Mouse (Mus musculus) right cerebral cortex, postnatal 36 days (tissue): ENCODE results near the gene Pomgnt2.
"Not testable (repeated sequence)": the region's sequence is repeated elsewhere in the genome, so short reads cannot be mapped to it uniquely, and the experiment has no call there.

ENCODE experiments used
- DNase-seq, 2 experiments: peaks; one replicate each; pipeline ENCODE4 v3.0.0; 2022; ENCODE audit warnings: low spot score in 2 of 2, mixed read lengths in 1 of 2

The Pomgnt2 gene

DNA sequence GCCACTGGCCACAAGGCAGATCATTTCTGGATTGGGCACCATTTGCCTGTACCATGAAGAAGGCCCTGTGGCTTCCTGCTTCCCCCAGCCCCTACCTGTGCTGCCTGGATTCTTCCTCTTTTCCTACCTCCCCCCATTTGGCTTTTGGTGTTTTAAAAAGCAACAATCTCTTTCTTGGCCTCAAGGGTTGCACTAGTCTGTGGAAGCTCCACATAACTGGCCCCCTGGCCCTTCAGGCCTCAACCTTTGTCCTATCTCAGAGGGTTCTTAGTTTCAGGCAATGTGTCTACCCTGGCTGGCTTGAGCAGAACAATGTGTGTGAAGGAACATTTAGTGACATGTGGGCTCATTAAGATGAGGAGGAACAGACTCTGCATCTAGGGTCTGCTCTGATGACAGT lies at the start of gene Pomgnt2:
Gene Pomgnt2, minus strand, starts transcription at position 101 of the 400 bp plus-strand sequence.
- DNase-seq: no peak

DNA sequence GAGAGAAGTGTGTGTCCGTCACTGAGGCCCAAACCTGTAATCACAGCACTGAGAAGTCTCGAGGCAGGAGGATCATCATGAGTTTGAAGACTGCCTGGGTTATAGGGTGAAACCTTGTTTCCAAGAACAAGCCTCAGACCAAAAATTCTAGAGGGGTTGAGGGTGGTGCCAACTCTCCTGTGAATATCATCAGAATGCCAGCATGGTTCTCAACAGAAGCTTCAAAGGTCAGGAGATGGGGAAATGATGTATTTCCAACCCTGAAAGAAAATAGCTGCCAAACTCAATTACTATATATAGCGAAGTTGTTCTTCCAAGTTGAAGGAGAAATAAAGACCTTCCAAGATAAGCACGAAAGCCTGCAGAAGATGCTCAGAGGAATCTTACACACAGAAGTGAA lies 42.9 kb upstream of the Pomgnt2 start:
- DNase-seq: no peak

DNA sequence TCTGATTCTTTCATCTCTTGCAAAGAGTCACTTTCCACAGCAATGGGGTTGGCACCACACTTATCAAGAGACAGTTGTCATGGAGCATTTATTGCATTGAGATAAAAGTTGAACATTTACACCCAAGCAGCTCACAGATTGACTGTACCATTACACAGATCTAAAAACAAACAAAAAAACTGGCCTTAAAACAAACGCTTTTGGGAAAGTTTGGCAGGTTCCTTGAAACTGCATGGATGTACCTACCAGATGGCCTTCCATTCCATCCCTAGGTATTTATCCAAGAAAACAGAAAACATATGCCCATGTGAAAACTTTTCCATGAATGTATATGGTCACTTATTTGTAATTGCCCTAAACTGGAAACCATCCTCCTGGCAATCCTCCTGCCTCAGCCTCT lies 41.7 kb upstream of the Pomgnt2 start:
- DNase-seq: no peak

DNA sequence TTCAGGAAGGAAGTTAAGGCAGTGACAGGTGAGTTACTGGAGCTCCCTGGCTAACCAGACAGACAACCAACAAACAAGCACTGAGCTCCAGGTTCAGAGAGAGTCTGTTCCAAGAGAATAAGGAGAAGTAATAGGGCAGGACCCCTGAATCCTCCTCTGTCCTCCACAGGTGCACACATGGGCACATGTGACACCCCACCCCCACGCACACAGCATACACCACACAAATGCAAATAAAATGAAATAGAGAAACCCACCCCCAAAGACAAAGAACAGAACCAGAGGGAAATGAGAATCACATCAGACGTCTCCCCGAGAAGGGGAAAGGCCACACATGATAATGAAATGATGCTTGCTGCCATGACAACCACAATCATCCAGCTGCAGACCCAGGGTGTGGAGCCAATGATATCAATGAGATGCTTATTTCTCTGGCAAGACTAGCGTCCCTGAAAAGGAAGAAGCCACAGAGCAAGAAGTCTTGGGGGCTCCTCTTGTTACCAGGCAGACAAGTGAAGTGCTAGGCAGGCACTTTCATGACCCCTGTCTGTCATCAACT lies 39.7 kb upstream of the Pomgnt2 start:
- DNase-seq: no peak

DNA sequence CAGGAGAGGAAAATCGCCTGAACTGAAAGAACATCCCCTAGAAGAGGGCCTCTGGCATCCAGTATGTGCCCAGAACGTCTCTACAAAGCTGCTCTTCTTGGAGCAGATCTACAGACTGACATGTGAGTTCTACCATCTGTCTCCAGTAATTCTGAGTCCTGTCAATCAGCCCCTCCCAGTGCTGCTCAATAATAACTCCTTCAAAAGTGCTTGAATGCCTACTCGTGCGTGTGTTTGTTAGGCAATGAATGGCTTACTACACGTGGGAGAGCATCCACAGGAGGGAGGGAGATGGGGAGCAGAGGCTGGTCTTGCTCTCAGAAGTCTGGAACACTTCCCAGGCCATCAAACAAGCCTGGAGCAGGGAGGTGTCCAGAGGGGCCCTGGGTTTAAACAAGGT lies 38.9 kb upstream of the Pomgnt2 start:
- no peak for DNase-seq

DNA sequence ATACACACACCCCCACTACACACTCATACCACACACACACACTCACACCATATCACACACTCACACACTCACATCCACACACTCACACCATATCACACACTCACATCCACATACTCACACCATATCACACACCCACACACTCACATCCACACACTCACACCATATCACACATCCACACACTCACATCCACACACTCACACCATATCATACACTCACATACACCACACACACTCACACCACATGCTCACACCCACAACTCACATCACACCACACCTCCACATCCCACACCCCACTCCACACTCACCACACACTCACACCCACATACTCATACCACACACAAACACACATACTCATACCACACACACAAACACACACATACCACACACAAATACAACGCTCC lies 38.0 kb upstream of the Pomgnt2 start:
- DNase-seq: no peak

DNA sequence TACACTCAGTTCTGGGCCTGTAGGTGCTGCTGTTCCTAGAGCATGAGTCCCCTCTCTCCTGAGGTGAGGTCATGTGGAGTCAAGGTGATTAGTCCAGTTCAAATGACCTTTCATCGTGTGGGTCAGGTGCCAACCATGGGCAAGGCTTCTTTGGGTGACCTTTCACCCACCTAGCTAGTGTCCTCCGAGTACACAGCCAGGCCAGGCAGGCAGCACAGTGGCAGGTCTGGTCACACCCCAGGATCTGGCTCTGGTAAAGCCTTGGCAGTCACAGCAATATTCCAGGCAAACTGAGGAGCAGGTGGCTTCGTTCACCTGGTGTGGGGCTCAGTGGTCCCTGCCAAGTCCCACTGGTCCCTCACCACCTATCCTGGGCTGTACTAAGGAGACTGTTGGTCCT lies 35.2 kb upstream of the Pomgnt2 start:
- no peak for DNase-seq

DNA sequence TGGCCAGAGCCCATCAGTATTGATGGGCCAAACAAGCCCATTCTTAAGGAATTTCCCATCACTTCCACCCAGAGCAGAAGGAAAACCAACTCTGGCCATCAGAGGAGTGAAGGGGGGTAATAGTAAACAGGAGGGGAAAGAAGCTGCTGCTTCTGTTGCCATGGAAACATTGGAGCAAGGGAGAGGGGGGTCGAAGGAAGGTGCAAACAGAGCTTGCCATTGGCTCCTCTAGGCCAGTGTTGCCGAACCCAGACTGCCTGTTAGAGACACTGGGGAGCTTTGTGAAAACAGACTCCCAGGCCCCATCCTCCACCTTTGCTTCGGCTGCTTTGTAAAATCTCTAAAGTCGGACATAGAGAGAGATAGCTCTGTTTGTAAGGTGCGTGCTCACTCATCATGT lies 33.8 kb upstream of the Pomgnt2 start:
- DNase-seq: no peak

DNA sequence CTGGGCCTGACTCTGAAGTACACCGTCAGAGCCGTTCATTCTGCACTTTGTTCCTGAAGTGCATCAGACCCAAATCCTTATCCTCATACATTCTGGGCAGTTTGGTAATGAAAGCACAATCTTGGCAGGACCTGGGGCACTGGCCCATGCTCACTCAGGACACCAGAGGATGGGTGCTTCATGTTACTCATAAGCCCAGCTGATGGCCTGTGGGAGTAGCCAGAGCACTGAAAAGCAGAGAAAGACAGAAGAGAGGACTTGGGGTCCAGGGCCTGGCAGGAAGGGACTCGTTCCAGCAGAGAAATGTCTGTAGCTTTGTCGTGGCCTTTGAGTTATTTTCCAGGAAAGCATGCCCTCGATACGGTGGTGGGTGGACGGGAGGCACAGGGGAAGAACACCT lies 32.9 kb upstream of the Pomgnt2 start:
- DNase-seq: no peak

DNA sequence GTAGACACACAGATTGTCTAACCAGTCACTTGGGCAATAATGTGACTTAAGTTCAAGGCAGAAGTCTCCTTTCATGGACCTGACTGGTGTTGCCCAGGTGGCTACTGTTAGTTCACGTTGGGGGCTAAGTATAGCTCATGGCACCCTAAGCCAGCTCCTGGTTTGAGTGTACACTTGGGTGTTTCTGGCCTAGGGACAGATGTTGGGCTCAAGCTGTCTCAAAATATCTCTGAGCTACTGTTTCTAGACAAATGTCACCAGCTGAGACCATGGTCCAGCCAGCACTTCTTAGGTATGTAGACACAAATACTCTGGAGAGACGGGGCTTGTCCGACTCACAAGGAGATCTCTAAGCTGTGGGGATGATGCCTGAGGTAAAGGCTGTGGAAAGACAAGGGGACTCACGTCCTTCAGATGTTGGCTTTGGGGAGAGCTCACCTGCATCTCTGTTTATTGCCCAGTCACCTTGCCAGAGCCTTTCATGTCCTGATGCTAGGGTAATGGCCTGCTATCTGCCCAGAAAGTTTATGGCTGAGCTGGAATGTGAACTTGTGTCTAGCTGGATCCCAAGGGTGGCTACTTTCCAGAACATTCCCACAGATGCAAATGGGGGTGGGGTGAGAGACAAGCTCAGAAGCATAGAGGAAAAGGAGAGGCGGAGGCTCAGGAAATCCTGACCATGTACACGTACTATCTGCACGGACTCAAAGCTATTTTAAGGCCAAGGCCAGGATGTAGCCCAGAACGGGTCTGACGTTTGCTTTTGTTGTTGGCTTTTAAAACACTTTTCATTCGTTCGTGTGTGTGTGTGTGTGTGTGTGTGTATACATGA lies 31.2 kb upstream of the Pomgnt2 start:
- DNase-seq: no peak

DNA sequence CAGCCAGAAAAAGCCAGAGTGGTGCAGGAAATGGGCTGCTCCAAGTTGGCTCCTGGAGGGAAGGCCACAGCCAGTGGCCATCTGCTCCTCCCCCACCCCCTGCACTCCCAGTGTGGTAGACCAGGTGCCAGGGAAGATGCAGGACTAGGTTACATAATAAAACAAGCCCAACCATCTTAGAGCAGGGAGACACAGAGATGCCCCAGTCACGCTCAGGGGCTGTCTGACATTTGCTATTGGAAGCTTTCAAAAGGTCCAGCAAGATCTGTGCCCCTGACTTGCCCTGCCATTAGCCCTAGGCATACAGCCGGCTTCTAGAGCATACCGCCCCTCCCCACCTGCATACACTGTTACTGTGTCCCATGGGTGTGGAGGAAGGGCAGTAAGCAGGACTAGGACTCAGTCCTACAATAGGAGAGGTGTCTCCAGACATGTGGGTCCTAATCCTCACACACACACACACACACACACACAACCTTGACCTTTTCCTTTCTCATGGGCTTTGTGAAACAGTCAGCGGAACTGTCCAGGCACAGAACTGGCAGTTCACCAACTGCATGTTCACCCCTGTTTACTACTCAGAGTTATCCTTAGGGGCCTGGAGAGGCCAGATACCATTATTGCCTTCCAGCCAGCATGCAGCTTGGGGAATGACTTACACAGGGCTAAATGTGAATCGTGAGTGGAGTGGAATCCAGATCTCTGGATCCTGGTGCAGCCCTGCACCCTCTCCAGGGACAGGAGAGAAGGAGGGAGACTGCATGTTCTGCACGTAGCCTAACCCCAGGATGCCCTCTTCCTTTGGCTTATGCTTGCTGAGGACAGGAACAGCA lies 30.4 kb upstream of the Pomgnt2 start:
- DNase-seq: no peak

DNA sequence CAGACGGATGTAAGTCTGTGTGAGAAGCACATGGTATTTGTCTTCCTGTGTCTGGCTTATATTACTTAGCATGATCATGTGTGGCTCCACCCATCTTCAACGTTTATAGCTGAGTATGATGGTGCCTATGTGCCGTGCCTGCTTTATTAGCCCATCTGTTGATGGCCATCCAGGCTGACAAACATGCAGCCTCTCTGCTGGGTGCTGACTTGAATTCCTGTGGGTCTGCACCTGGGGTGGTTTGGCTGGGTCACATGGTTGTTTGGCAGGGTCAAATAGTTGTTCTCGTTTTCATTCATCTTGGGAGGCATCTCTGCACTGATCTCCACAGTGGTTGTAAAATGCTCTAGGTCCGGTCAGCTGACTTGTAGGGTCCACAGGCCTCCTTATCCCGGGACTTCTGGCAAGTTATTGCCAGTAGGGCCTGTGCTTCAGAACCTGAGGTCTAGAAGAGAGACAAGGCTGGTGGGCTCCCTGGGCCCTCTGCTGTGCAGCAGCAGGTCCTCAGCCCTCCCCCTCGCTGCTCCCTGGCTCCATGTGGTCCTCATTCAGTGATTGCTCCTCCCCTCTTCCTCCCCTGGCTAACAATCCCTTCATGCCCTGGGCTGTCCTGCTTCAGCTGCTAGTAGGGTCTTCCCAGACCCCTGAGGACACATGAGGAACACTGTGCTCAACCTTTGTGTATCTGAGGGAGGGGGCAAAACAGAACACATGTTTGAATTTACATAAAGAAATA lies 29.1 kb upstream of the Pomgnt2 start:
- DNase-seq: no peak

DNA sequence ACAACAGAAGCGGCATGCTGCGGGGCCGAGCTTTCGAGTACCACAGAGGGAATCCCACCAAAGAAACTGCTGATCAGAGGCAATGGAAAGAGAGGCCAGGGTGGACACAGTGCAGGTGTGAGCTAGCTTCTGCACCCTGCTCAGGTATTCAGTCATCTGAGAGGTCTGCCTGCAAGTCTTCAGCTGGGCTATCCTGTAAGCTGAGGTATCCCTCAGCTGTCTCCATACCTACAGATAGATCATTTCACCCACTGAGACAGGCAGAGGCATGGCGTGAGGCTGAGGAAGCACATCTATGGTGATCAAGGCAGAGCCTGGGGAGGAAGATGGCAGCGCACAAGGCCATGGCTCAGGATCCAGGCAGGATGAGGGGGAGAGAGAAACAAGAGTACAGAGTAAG lies 27.5 kb upstream of the Pomgnt2 start:
- no peak for DNase-seq

DNA sequence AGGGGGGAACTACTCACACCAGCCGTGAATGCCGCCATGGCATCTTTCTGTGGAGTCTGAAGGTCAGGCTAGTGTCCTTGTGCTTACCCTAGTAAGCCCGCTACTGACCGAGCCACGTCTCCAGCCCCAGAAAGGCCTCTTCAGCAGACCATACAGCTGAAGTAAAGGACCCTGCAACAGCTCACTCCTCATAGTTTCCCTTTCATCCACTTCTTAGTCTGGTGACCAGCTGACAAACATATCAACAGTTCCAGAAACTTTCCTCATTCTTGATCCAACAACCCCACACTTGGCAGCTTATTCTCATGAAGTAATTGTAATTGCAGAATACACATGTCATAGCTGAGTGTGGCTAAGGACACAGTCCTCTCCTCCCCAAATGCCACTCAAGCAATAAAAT lies 27.0 kb upstream of the Pomgnt2 start:
- DNase-seq: no peak

DNA sequence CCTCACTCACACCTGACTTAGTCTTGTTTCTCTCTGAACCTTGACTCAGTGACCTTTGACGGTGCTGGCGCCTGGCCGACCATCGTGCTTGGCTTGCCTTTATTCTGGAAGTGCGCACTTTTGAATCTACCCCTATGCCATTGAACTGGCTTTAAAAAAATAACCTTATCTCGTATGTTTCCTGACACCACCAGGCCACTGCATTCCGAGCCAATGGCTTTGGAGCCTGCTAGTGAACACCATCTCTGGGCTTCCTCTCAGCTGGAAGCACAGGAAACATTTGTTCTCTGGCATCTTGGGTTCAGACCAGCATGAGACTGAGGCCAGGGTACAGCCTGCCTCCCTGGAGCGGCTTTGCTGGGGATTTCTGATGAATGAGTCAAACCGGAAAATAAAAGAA lies 25.9 kb upstream of the Pomgnt2 start:
- DNase-seq: no peak

DNA sequence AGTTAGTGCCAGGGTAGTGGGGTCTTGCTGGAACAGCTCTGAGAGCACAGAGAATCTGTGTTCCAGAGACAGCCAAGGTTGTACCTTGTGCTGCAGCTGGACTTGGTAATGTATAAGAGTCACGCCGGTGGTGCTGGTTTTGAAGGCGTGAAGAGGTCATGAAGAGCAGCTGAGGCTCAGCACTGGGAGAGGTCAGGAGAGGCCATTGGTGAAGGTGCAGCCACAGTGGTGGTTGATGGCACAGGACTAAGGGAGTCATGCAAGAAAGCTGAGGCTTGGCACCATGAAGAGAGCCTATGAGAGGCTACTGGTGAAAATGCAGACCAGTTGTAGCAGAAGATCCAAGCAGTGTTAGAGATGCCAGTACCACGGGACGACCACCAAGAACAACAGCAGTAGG lies 24.7 kb upstream of the Pomgnt2 start:
- no peak for DNase-seq

DNA sequence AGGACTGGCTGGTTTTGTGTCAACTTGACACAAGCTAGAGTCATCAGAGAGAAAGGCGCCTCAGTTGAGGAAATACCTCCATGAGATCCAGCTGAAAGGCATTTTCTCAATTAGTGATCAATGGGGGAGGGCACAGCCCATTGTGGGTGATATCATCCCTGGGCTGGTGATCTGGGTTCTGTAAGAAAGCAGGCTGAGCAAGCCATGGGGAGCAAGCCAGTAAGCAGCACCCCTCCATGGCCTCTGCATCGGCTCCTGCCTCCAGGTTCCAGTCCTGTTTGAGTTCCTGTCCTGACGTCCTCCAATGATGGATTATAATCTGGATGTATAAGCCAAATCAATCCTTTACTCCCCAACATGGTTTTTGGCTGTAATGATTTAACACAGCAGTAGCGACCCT lies 24.3 kb upstream of the Pomgnt2 start:
- not testable (repeated sequence) for DNase-seq

DNA sequence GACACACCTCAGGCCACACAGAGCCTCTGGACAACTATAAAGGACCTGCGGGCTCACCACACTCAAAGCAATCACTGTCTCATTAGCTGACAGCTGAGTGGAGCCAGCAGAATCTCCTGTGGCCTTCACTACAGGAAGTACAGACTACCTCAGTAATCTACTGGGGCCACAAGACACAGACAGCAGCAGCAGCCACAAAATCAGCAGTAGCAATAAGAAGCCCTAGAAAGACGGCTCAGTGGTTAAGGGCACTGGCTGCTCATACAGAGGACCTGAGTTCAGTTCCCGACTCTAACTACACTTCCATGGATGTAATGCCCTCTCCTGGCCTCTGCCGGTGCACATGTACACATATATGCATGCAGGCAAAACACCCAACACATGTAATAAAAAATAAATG lies 23.4 kb upstream of the Pomgnt2 start:
- no peak for DNase-seq

DNA sequence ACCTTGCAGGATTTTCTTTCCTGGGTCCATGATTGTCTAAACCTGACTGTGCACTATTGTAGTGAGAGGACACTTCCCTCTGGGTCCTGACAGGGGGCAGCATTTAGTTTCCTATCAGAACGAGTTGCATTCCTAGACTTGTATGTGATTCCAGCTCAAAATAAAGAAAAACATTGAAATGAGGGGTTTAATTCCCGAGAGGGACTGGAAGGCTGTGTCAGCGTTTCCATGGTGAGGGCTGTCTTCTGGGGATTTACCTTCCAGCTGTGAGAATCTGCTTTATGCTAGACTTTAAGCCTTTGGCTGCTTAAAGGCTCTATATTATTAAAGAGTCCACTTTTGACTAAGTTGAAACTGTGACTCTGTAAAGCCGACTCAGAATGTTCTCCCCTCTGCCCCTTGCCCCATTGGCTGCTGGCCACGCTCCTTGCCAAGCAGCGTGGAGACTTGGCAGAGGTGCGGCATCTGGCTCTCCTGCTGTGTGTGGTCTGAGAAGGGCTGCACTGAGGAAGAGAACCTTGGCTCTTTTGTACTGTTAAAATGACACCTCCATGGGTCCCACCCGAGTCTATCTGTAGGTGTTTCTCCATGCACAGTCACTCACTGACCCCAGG lies 22.0 kb upstream of the Pomgnt2 start:
- DNase-seq: peak; percentile 25 to 40

DNA sequence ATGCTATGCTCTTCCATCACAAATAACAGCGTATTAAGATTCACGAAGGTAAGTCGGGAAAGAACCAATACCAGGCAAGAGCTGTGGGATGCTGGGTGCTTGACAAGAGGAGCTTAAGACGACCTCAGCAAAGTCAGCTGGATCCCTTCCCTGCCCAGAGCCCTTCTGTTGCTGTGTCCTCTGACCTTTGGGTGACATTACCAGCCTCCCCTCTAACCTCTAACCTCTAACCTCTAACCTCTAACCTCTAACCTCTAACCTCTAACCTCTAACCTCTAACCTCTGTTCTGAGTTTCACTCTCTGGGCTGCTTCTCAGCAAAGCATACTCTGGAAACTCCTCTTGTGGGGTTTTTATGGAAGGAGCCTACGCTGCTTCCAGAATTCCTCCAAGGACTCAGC lies 21.2 kb upstream of the Pomgnt2 start:
- DNase-seq: no peak

DNA sequence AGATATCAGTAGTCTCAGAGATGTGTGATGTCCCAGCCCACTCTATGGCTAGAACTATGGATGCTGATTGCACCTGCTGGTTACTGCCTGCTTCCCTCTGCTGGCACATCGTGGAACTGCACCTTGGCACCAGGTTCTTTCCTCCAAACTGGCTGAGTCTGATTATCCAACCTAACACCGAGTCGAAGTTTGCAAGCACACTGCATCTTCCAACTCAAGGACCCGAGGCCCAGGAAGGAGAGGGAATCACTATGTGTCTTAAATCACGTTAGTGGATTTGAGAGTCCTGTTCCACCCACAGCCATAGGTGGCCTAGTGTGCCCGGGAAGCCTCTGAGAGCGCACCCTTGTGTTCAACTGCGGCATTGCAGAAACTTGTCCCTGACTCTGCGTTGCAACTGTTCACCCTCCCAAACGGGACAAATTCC lies 17.3 kb upstream of the Pomgnt2 start:
- peak; percentile 48 to 71 for DNase-seq

DNA sequence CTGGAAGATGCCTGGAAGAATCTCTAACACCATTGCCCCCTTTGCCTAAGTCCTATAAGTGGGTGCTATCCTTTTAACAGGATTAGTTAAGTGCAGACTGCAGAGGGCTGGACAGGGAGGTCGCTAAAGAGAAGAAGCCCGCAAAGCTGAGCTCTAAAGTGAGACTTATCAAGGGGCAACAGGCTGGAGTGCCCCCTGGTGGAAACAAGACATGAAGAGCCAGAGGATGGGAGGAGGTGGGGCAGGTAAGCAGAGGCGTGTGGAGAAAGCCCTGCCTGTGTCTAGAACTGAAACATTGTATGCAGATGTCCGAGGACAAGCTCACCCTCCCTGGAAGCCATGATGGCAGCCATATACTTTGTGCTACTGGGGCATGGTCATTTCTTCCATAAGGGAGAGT lies 16.7 kb upstream of the Pomgnt2 start:
- DNase-seq: no peak
